Mouse (Mus musculus) gastrocnemius, adult 18-20 months (tissue): ENCODE measurements around the gene Btbd9. TPM values are rescaled to one million over a fixed set of nuclear protein-coding genes. Genes with fewer than 3 reads are reported as not detected.

Experiments
- DNase-seq: peaks from one replicate; pipeline ENCODE4 v3.0.0; 2021; ENCODE audit warnings: low spot score
- total RNA-seq, 2 experiments: library from RNA; stranded (reverse); gene quantifications; 2 replicates each; pipeline ENCODE4 v1.2.3; 2021

Btbd9 gene
- total RNA-seq, 2 experiments from 2014 or later = 11.5 to 15.2 TPM

GRCm38 (mm10) chr17:30487695-30488094 is 88.6 kb downstream of the Btbd9 start:
- DNase-seq = no peak

GRCm38 (mm10) chr17:30485067-30485854 is 91.0 kb downstream of the Btbd9 start:
- DNase-seq = no peak

DNA sequence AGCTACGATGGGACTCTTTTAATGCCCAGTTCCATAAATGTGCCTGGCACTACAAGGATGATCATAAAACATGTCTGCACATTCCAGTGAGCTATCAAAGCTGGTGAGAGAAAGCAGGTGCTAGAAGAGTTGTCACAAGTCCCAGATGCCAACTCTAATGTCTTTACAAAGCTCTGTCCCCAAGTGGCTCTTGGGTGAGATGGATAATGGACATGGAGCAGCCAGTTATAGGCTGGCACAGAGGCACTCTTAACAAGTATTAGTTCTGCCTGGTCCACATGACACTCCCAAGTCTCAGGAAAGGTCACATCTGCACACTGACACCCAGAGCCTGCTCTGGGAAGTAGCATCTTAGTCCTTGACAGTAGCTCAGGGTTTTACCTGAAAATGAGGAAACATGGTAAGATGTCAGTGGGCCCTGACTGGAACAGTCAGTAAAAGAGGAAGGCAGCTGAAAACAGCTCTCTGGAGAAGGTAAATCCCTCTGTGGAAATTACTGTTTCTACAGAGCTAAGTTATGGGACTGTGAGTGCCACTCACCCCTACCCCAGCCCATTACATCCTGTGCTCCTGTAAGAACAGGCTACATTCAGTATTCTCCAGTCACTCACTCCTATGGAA is 91.7 kb downstream of the Btbd9 start:
- DNase-seq = no peak

- DNase-seq = no peak
These were observed 94.5 kb downstream of the Btbd9 start for GRCm38 (mm10) chr17:30481766-30482165.

DNA sequence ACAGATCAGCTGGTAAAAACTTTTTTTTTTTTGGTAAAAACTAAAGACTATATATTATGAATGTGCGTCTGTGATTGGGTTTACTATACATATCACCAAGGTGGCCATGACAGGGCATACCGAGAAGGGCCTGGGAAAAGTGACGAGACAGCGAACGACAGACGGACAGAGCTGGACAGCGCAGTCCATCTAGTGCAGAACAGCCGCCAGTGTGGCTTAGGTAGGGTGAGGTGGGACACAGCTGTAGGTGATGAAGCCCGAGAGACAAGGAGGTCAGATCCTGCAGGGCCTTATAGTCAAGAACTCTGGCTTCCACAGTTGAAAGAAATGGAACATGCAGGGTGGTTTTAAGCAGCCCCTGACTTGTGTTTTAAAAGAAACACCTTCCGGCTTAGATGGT is 94.9 kb downstream of the Btbd9 start:
- DNase-seq = no peak

GRCm38 (mm10) chr17:30480381-30480780 is 95.9 kb downstream of the Btbd9 start:
- no peak for DNase-seq

GRCm38 (mm10) chr17:30478181-30478580 is 98.1 kb downstream of the Btbd9 start:
- DNase-seq = no peak

GRCm38 (mm10) chr17:30474561-30474960 is 101.7 kb downstream of the Btbd9 start:
- no peak for DNase-seq

DNA sequence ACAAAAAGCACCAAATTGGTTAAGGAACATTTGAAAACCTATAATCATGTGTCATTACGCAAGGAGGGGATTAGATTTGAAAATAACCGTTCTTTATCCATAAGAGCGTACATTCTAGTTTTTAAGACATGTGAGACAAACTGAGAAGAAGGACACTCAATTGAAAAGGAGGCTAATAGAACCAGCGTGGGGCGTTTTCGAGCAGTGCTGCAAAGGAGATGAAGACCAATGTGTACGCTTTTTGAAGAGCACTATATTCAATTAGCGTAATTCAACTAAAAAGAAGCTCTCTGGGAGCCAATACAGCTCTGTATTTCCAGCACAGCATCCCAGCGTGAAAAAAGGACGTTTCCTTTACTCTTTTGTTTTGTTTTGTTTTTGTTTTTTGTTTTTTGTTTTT is 103.5 kb downstream of the Btbd9 start:
- no peak for DNase-seq

GRCm38 (mm10) chr17:30471512-30471911 is 104.8 kb downstream of the Btbd9 start:
- DNase-seq = no peak

GRCm38 (mm10) chr17:30470790-30471189 is 105.5 kb downstream of the Btbd9 start:
- DNase-seq = no peak

DNA sequence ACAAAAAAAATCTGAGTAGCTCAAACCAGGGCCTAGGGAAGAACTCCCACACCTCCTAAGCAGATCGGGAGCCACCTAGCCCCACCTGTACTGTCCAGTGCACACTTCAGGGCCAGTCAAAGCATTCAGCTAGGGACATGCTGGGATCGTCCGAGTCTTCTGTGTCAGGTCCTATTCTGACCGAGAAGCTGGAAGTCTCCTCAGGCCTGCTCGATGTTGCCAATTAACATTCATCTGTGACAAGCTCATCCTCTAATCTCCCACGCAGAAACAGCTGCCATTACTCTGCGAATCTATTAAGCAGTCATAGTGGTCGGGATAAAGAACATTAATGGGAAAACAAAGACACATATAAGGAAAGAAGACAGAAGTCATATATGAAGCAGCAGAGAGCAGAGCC is 106.0 kb downstream of the Btbd9 start:
- no peak for DNase-seq

GRCm38 (mm10) chr17:30469511-30470076 is 106.7 kb downstream of the Btbd9 start:
- DNase-seq = no peak

- no peak for DNase-seq
These were observed 107.9 kb downstream of the Btbd9 start for GRCm38 (mm10) chr17:30468368-30468767.

- no peak for DNase-seq
These were observed 108.6 kb downstream of the Btbd9 start for GRCm38 (mm10) chr17:30467566-30468213.

DNA sequence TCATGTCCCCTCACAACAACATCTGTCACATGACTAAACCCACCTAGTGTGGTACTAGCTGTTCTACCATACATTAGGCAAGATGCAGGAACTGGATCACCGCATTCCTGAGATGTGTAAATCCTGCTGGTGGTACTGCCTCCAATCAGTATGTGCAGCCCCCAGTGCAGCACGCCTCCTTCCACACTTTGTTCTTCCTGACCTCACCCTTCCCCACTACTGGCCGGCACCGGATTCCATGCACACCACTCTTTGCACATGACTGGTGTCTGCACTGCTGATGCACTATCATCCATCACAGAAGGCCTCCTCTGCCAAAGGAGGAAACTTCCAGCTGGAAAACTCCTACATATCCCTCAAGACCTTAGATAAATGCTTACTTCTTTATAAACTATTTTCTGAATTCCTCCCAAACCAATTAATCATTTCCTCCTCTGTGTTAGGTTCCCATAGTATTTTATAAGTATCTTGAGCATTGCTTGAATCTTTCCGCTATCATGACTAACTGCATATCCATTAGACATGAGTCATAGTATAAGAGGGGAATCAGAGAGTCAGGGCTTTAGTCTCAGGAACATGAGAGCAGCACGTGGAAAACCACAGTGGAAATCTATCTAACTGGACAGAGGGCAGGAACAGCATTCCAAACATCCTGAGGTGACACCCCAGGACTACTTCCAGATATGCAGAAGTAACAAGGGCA is 111.1 kb downstream of the Btbd9 start:
- no peak for DNase-seq

DNA sequence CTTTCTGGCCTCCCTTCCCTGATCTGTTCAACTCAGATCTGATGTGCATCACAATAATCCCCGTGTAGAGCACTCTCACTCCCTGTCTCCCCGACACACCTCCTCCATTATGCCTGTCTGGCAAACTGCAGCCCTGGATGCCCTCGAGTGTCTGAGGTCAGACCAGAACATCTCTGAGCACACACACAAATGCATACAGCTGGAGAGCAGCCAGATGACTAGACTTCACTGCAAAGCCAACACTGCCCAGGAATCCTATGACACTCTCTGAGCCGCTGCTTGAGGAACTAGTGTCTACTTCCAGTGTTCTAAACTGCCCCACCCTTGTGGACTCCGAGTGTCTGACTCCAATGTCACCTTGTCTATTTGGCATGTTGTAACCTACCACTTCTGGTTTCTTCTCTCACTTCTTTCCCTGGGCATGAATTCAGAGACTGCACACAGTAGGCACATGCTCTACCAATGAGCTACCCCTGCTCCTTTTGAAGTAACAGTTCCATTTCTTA is 112.0 kb downstream of the Btbd9 start:
- DNase-seq = no peak

DNA sequence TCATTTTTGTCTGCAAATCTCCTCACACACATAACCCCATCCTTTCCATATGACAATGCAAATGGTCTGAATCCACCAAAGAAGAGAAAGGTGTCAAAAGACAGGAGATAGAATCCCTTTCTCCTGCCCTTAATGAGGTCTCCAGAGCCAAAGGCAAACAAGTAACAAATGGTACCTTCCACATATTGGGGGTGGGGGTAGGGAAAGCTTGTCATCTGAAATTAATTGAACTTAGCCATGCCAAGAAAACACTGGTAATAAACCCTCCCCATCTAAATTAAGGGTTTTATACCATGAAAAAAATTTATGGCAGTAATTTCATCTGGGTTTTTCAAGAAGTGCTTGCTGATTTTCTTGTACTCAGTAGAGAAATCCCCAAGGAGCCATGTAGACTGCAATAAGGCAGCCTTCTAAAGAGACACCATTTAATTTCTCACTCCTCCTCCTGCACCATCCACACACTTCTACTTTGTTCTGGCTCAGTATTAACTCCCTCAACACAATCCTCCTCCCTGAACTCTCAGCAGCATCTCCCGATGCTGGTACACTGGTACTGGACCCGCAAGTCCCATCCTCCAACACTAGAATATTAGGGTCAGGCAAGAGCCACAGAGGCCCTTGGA is 115.5 kb downstream of the Btbd9 start:
- DNase-seq = no peak

DNA sequence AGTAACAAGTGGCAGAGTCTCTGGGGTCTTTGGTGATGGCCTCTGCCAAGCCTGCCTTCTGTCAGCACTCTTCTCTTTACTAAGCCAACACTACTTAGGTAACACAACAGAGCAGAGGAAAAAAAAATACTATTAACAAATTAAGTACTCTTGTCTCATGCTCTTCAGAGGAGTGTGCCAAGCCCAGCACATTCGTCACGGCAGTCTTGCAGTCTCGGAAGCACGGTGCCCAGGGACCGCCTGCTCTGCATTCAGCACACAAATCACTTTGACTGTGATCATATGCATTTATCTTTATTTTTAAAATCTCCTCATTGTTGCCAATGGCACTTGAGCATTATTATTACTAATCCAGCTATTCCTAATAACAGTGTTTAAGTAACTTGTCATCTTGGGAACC is 116.6 kb downstream of the Btbd9 start:
- DNase-seq = no peak

- no peak for DNase-seq
These were observed 117.4 kb downstream of the Btbd9 start for GRCm38 (mm10) chr17:30458926-30459325.

- DNase-seq = no peak
These were observed 118.0 kb downstream of the Btbd9 start for GRCm38 (mm10) chr17:30458301-30458700.
